Mouse (Mus musculus) right cerebral cortex, postnatal 25 days (tissue): ENCODE measurements around the gene Gm11011.
"Not testable (repeated sequence)": the region's sequence is repeated elsewhere in the genome, so short reads cannot be mapped to it uniquely, and the experiment has no call there.

ENCODE experiments used
- DNase-seq: peaks from one replicate; pipeline ENCODE4 v3.0.0; 2022

Gm11011 gene

GRCm38 (mm10) chr2:169587645-169588044, at the start of gene Gm11011:
TSS of gene Gm11011 (minus strand) at chr2:169587745.
- not testable (repeated sequence) for DNase-seq

DNA sequence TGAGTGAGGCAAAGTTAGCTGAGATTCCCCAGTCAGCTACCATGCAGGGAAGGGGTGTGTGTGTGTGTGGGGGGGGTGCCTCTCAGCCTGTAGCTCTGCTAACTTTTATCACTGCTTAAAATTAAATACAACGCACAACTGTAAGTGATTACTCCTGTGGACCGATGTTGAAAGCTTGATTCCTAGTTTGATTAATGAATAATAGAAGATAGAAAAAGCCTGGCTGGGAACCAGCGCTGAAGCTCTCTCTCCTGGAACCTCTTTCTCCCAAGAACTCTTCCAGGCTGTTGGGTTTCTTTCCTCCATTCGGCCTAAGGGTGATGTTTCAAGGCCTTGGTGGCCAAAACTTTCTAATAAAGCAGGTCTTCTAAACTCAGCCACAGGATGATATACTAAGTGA, 48.9 kb upstream of the Gm11011 start:
- no peak for DNase-seq

- no peak for DNase-seq
Observed at GRCm38 (mm10) chr2:169635428-169635827, 47.9 kb upstream of the Gm11011 start.

- no peak for DNase-seq
Observed at GRCm38 (mm10) chr2:169634619-169635382, 47.3 kb upstream of the Gm11011 start.

GRCm38 (mm10) chr2:169633491-169634289, 46.1 kb upstream of the Gm11011 start:
- peak; percentile 42 for DNase-seq

GRCm38 (mm10) chr2:169632338-169633151, 45.0 kb upstream of the Gm11011 start, which contains the start of gene Tshz2:
TSS of gene Tshz2 (plus strand) at chr2:169633013.
- DNase-seq, result no peak

- DNase-seq, result no peak
Observed at GRCm38 (mm10) chr2:169630070-169630469, 42.5 kb upstream of the Gm11011 start.

DNA sequence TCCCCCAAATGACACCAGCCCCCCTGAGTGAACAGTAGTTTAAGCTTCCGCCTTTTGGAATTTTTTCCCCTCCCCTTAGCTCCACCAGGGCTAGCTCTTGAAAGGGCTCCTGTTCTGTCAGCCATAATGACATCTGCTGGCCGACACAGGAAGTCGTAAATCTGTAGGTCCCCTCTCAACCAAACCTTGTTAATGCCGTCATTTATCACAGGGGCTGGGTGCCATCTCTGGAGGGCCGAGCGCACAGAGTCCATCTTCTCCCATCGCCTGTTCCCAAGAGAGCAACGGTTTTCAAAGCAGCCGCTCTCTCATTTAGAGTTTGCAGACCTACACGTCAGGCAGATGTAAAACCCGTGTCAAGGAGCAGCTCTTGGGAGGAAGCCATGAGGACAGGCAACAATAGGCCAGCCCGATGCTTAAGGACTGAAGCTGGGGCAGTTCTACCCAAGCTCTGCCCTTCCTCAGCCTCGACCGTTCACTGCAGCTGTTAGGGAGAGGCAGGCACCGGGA, 33.7 kb upstream of the Gm11011 start:
- no peak for DNase-seq

DNA sequence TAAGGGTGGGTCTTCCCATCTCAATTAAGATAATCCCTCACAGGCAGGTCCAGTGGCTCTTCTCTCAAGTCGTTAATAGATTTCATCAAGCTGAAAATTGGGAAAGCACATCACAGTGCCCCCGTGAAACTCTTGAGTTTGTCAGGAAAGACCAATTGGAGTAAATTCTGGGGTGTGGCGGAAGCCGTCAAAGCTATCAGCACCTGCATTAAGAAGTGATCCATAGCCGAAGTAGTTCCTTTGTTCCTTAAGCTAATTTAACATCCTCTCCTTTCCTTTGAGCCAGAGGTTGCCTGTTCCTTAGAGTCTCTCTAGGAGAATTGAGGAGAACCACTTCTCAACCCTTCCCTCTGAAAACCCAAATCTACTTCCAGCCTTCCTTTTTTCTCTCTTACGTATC, 28.5 kb upstream of the Gm11011 start:
- no peak for DNase-seq

- DNase-seq, result no peak
Observed at GRCm38 (mm10) chr2:169614683-169615082, 27.1 kb upstream of the Gm11011 start.

- DNase-seq, result no peak
Observed at GRCm38 (mm10) chr2:169611557-169611956, 24.0 kb upstream of the Gm11011 start.

- no peak for DNase-seq
Observed at GRCm38 (mm10) chr2:169610882-169611281, 23.3 kb upstream of the Gm11011 start.

- no peak for DNase-seq
Observed at GRCm38 (mm10) chr2:169609956-169610355, 22.4 kb upstream of the Gm11011 start.

DNA sequence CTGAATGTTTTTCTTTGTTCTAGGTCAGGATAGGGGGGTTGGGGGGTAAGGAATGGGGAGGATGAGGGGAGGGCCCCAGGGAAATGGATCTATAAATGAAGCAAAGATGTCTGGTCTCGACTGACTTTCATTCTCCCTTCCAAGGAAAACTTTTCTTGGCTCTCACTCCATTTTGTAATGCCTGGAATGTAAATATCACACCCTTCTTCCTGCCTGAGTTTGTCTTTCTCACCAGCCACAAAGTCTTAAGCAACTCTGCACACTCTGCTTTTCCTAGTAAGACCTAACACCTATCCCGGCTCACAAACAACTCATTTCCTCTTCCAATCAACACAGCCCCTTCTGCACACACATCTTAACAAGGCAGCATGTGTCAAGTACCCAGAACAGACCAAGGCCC, 20.2 kb upstream of the Gm11011 start:
- DNase-seq, result no peak

DNA sequence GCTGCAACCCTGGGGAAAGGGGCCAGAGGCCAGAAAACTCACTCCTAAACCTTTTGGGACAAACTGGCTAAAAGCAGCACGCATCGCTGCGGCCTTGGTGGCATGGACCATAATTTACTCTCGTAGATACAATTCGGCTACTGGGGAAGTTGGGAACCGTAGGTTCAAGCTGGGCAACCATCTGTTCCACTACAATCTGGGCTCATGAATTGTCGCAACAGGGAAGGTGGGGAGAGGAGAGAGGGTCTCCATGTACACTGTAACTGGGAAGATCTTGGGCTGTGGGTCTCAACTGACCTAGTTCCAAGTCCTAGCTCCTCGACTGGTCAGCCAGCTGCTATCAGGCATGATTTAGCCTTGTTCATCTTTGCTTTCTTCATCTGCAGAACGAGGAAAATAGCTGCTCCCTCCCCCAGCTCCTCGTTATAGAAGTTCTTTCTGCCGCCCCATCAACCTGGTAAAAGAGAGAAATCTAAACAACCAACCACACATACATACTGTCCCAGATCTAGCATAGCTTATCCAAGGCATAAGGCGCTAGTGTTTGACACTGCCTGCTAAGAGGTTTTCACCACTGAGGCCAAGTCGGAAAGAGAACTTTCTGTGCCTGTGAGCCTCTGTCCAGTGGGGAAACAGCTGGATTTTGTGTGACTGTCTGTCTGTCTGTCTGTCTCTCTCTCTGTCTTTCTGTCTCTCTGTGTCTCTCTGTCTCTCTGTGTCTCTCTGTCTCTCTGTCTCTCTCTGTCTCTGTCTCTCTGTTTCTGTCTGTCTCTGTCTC, 19.5 kb upstream of the Gm11011 start:
- DNase-seq, result peak; percentile 54

GRCm38 (mm10) chr2:169600163-169600562, 12.6 kb upstream of the Gm11011 start:
- DNase-seq, result peak; percentile 62

- no peak for DNase-seq
Observed at GRCm38 (mm10) chr2:169599591-169599990, 12.0 kb upstream of the Gm11011 start.

- DNase-seq, result no peak
Observed at GRCm38 (mm10) chr2:169597971-169598370, 10.4 kb upstream of the Gm11011 start.

GRCm38 (mm10) chr2:169597357-169597756, 9.8 kb upstream of the Gm11011 start:
- no peak for DNase-seq

GRCm38 (mm10) chr2:169593742-169594141, 6.2 kb upstream of the Gm11011 start:
- no peak for DNase-seq

DNA sequence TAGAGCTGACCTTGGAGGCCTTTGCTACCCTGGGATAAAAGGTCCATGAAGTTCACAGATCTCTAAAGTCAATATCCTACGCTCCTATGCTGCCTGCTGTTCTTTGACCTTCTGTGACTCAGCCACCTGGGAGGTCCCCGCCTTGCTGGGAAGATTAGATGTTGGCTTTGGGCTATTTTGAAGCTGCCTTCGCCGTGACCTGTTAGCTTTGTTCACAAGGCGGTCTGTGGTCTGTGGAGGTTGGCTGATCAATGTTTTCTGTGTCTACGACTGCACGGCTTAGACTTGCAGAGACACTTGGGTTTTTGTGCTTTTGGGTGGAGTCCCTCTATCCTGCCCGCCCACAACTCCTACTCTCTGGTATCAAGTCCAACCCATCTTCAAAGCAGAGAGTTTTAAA, 2.9 kb upstream of the Gm11011 start:
- DNase-seq, result no peak

DNA sequence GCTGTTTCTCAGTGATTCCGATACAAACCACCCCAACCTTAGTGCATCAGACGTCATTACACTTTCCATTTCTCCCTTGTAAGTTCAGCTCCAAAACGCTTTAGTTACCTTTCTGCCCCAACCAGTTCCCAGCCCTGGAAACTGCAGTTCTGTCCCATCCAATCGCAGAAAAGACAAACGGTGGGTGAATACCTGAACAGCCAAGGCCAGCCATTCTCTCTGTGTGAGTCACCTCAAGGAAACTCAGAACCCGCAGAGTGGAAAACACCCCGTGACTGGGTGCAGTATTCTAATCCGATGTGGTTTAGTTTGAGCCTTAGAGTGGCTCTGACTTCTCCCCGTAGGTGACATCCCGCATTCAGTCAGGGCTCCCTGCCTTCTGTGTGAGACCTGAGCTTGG, 2.2 kb upstream of the Gm11011 start:
- DNase-seq, result no peak
